Mouse (Mus musculus) embryonic facial prominence, embryonic 11.5 days (tissue): ENCODE measurements around the gene Cspg4. TPM values are rescaled to one million over a fixed set of nuclear protein-coding genes. Genes with fewer than 3 reads are reported as not detected.

ENCODE experiments used
- ATAC-seq: fragments of 200-750 bp; cut with Nextera tagmentation; replicated peaks from 2 replicates; pipeline ENCODE4 v1.8.0; 2017; ENCODE audit warnings: low read depth; ENCODE audit not compliant: insufficient number of reproducible peaks, low FRiP score, low TSS enrichment
- DNase-seq: peaks from one replicate; pipeline ENCODE4 v3.0.0-alpha.2; 2015; ENCODE audit warnings: low spot score
- H3K27ac ChIP-seq: fragments of 300-500 bp; sonication (generic); replicated peaks from 2 replicates; pipeline ENCODE4 v1.5.1; 2014; ENCODE audit warnings: mild to moderate bottlenecking, low read depth, low read length, control low read depth
- H3K27me3 ChIP-seq: fragments of 300-500 bp; sonication (generic); 2 replicates; pipeline ENCODE4 v1.6.1; 2014; ENCODE audit warnings: mild to moderate bottlenecking, low read length, moderate library complexity, mixed read lengths; ENCODE audit not compliant: control insufficient read depth, insufficient read depth
- H3K36me3 ChIP-seq: fragments of 300-500 bp; sonication (generic); replicated peaks from 2 replicates; pipeline ENCODE4 v1.6.1; 2014; ENCODE audit warnings: low read depth, mild to moderate bottlenecking, low read length, moderate library complexity, mixed read lengths; ENCODE audit not compliant: control insufficient read depth, insufficient read depth
- H3K4me1 ChIP-seq: fragments of 300-500 bp; sonication (generic); 2 replicates; pipeline ENCODE4 v1.6.1; 2014; ENCODE audit warnings: low read length, mixed read lengths; ENCODE audit not compliant: control insufficient read depth, insufficient read depth
- H3K4me2 ChIP-seq: fragments of 300-500 bp; sonication (generic); 2 replicates; pipeline ENCODE4 v1.6.1; 2014; ENCODE audit warnings: low read depth, mild to moderate bottlenecking, control low read depth, low read length, moderate library complexity
- H3K4me3 ChIP-seq: fragments of 300-500 bp; sonication (generic); 2 replicates; pipeline ENCODE4 v1.5.1; 2014; ENCODE audit warnings: low read depth, low read length, control low read depth
- H3K9ac ChIP-seq: fragments of 300-500 bp; sonication (generic); replicated peaks from 2 replicates; pipeline ENCODE4 v1.6.1; 2014; ENCODE audit warnings: mild to moderate bottlenecking, control low read depth, low read length
- H3K9me3 ChIP-seq: fragments of 300-500 bp; sonication (generic); replicated peaks from 2 replicates; pipeline ENCODE4 v1.6.1; 2016; ENCODE audit warnings: mild to moderate bottlenecking, low read length, inconsistent platforms, mixed read lengths; ENCODE audit not compliant: control insufficient read depth
- WGBS: fragments of 180-500 bp; shearing (Covaris S2); extraction: QIAGEN DNeasy Blood & Tissue Kit; methylation state at CpG from one replicate; pipeline ENCODE4 v1.1.7; 2014; 5-methylcytosine and 5-hydroxymethylcytosine counted together
- polyA plus RNA-seq: library from polyadenylated mRNA; unstranded; fragments of >200 nt; fragmentation: Nextera tagmentation; extraction: Ambion mirVana; gene quantifications from 2 replicates; pipeline ENCODE4 v1.2.1, GENCODE M21; 2014

Gene Cspg4
- polyA plus RNA-seq, 1 experiment from 2014 or later = 2.0 TPM

GRCm38 (mm10) chr9:56886601-56887000, 21.8 kb downstream of the Cspg4 start:
- no peak for ATAC-seq
- Histone ChIP-seq H3K4me3 (no peak overlapping the region), H3K36me3 (no peaks in the 10 kb centered on the region), H3K4me2 (no peak overlapping the region), H3K9me3 (no peaks in the 10 kb centered on the region), H3K9ac (no peak overlapping the region), H3K27ac (no peak overlapping the region), H3K27me3 (no peaks in the 10 kb centered on the region), H3K4me1 (no peaks in the 10 kb centered on the region)
- DNase-seq = no peak
- 91% methylated on average over 15 of the region's 15 CpGs for WGBS

- 92% methylated on average over 16 of the region's 16 CpGs for WGBS
- ATAC-seq = no peak
Observed at GRCm38 (mm10) chr9:56887581-56887980, 22.7 kb downstream of the Cspg4 start.

DNA sequence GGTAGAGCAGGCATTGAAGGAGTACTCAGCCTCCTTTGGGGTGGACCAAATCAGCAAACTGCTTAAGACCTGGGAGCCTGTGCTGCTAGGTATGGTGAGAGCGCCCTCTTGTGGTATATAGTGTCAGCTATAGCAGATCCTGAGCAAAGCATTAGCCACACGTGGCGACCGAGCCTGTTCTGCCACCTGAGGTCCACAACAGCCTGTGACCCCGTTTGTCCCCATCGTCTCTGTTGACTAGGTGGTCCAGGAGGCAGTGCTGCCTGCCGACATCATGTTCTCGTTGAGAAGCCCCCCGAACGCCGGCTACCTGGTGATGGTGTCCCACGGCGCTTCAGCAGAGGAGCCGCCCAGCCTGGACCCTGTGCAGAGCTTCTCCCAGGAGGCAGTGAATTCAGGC, 25.0 kb downstream of the Cspg4 start:
- peak overlapping the region; percentile 28; the same call in 1 of the 2 replicates for H3K9ac ChIP-seq
- ATAC-seq = no peak
- peak overlapping the region; percentile 48 for H3K4me2 ChIP-seq
- H3K9me3 ChIP-seq = no peaks in the 10 kb centered on the region
- 3% methylated on average over 14 of the region's 14 CpGs for WGBS
- peak; percentile 94 for DNase-seq
- peaks cover 4% of the 10 kb centered on the region for H3K4me1 ChIP-seq
- no peaks in the 10 kb centered on the region for H3K36me3 ChIP-seq
- H3K4me3 ChIP-seq = no peak overlapping the region
- H3K27me3 ChIP-seq = no peaks in the 10 kb centered on the region
- no peak overlapping the region for H3K27ac ChIP-seq

More at GRCm38 (mm10) chr9:56887581-56887980, 22.7 kb downstream of the Cspg4 start:
- DNase-seq = no peak
- Histone ChIP-seq H3K9me3 (no peaks in the 10 kb centered on the region), H3K27ac (no peak overlapping the region), H3K4me3 (no peak overlapping the region), H3K27me3 (no peaks in the 10 kb centered on the region), H3K4me1 (no peaks in the 10 kb centered on the region), H3K4me2 (no peak overlapping the region), H3K36me3 (no peaks in the 10 kb centered on the region), H3K9ac (no peak overlapping the region)

GRCm38 (mm10) chr9:56890522-56891250, 25.9 kb downstream of the Cspg4 start:
- H3K9ac ChIP-seq = no peak overlapping the region
- ATAC-seq (no peak), DNase-seq (no peak)
- no peak overlapping the region for H3K4me2 ChIP-seq
- whole genome bisulfite sequencing = 72% methylated on average over 11 of the region's 11 CpGs
- peaks cover 4% of the 10 kb centered on the region for H3K4me1 ChIP-seq
- H3K27ac ChIP-seq = no peak overlapping the region
- H3K36me3 ChIP-seq = no peaks in the 10 kb centered on the region
- H3K9me3 ChIP-seq = no peaks in the 10 kb centered on the region
- no peak overlapping the region for H3K4me3 ChIP-seq
- H3K27me3 ChIP-seq = no peaks in the 10 kb centered on the region

DNA sequence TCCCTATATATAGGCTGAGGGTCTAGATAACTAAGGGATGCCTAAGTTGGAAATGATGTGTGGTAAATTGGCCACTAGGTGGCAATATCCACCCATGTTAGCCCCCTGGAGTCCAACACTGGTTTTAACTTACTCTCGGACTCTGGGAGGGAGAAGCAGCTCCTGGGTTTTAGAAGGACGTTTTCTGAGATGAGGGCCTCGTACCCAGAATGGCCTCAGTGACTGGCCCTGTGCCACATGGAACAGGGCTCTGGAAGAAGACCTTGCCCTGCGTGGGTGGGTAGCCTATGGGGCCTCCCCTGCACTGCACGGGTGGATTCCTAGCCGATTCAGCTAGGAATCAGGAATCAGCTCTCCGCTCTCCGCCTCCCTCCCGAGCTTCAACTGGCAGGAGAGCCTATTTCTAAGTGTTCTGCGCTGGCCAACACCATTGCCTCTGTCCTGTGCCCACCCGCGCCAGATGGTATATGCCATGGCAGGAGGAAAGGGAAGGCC, 26.7 kb downstream of the Cspg4 start:
- peak overlapping the region; percentile 53 for H3K9ac ChIP-seq
- H3K4me1 ChIP-seq = peaks cover 4% of the 10 kb centered on the region
- peak overlapping the region; percentile 25 for H3K4me2 ChIP-seq
- peak; percentile 92 for DNase-seq
- H3K27me3 ChIP-seq = no peaks in the 10 kb centered on the region
- 31% methylated on average over 12 of the region's 12 CpGs for WGBS
- no peaks in the 10 kb centered on the region for H3K9me3 ChIP-seq
- no peaks in the 10 kb centered on the region for H3K36me3 ChIP-seq
- H3K4me3 ChIP-seq = no peak overlapping the region
- no peak overlapping the region for H3K27ac ChIP-seq
- peak; percentile 25; the same call in 1 of the 2 replicates for ATAC-seq

DNA sequence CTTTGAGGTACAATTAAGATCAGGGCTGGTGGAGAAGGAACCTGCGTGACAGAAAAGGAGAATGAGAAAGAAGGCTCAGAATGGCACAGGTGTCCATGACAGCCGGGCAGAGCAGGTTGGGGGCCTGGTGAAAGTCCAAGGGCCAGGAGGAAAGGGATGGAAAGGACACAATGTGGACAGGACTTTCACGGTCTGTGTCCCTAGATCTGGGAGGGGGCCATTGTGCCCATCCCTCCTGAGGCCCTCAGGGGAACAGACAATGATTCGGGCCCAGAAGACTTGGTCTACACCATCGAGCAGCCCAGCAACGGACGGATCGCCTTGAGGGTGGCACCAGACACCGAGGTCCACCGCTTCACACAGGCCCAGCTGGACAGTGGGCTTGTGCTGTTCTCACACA, 27.3 kb downstream of the Cspg4 start:
- Histone ChIP-seq H3K9me3 (no peaks in the 10 kb centered on the region), H3K27me3 (no peaks in the 10 kb centered on the region), H3K27ac (no peak overlapping the region), H3K36me3 (no peaks in the 10 kb centered on the region), H3K4me2 (no peak overlapping the region), H3K4me3 (no peak overlapping the region), H3K9ac (no peak overlapping the region), H3K4me1 (peaks cover 4% of the 10 kb centered on the region)
- DNase-seq (no peak), ATAC-seq (no peak)
- 85% methylated on average over 10 of the region's 10 CpGs for WGBS

- Histone ChIP-seq H3K36me3 (no peaks in the 10 kb centered on the region), H3K4me1 (peaks cover 4% of the 10 kb centered on the region), H3K27me3 (no peaks in the 10 kb centered on the region), H3K4me2 (no peak overlapping the region), H3K27ac (no peak overlapping the region), H3K4me3 (no peak overlapping the region), H3K9me3 (no peaks in the 10 kb centered on the region), H3K9ac (no peak overlapping the region)
- no peak for DNase-seq
- no peak for ATAC-seq
- WGBS = 63% methylated on average over 8 of the region's 8 CpGs
Observed at GRCm38 (mm10) chr9:56893313-56893712, 28.5 kb downstream of the Cspg4 start.

DNA sequence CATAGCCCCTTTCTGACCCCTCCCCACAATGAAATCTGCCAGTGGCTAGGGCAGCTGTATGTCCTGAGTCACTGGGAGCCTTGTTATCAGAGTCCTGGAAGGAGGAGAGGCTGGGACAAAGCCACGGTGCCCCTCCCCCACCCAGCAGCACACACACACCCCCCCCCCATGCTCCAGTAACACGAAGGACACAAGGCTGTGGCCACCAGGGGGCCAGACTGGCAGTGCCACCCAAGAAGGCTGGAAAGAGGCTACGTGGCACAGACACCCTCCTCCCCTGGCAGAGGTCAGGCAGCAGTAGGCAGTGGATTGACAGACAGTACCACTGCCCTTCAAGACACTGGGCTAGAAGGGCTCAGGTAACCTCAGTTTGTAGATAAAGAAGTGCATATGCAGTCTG, 29.2 kb downstream of the Cspg4 start:
- Histone ChIP-seq H3K27ac (no peak overlapping the region), H3K9ac (no peak overlapping the region), H3K4me2 (no peak overlapping the region), H3K36me3 (no peaks in the 10 kb centered on the region), H3K4me3 (no peak overlapping the region), H3K4me1 (peaks cover 4% of the 10 kb centered on the region), H3K27me3 (no peaks in the 10 kb centered on the region), H3K9me3 (no peaks in the 10 kb centered on the region)
- ATAC-seq (no peak), DNase-seq (peak; percentile 40)
- WGBS = 27% methylated on average over 3 of the region's 3 CpGs
